Mouse (Mus musculus): ENCODE results near the gene Nsf.

The Nsf gene

GRCm38 (mm10) chr11:103829956-103830355 is 123.9 kb downstream of the Nsf start:
- DNase-seq = no peak

- no peak for DNase-seq
Measured at GRCm38 (mm10) chr11:103828866-103829265, 125.0 kb downstream of the Nsf start.

GRCm38 (mm10) chr11:103827201-103827600 is 126.7 kb downstream of the Nsf start:
- no peak for DNase-seq

- DNase-seq = no peak
Measured at GRCm38 (mm10) chr11:103816719-103817118, 137.1 kb downstream of the Nsf start.

- no peak for DNase-seq
Measured at GRCm38 (mm10) chr11:103815986-103816385, 137.9 kb downstream of the Nsf start.

- DNase-seq = no peak
Measured at GRCm38 (mm10) chr11:103814808-103815207, 139.0 kb downstream of the Nsf start.

GRCm38 (mm10) chr11:103811246-103811645 is 142.6 kb downstream of the Nsf start:
- no peak for DNase-seq

GRCm38 (mm10) chr11:103810631-103811030 is 143.2 kb downstream of the Nsf start:
- no peak for DNase-seq

- no peak for DNase-seq
Measured at GRCm38 (mm10) chr11:103809611-103810598, 144.0 kb downstream of the Nsf start.

- no peak for DNase-seq
Measured at GRCm38 (mm10) chr11:103808771-103809610, 144.9 kb downstream of the Nsf start.

GRCm38 (mm10) chr11:103807966-103808365 is 145.9 kb downstream of the Nsf start:
- no peak for DNase-seq

- no peak for DNase-seq
Measured at GRCm38 (mm10) chr11:103804804-103805203, 149.1 kb downstream of the Nsf start.

- no peak for DNase-seq
Measured at GRCm38 (mm10) chr11:103804126-103804525, 149.7 kb downstream of the Nsf start.

GRCm38 (mm10) chr11:103801128-103801527 is 152.7 kb downstream of the Nsf start:
- DNase-seq = no peak

GRCm38 (mm10) chr11:103789951-103790350 is 163.9 kb downstream of the Nsf start:
- DNase-seq = no peak

GRCm38 (mm10) chr11:103780152-103780551 is 173.7 kb downstream of the Nsf start:
- no peak for DNase-seq

- DNase-seq = no peak
Measured at GRCm38 (mm10) chr11:103774228-103774530, 179.7 kb downstream of the Nsf start.

- DNase-seq = peak; percentile 18
Measured at GRCm38 (mm10) chr11:103773387-103774227, 180.2 kb downstream of the Nsf start, which contains the start of gene Wnt3. Wnt3 (plus strand) TSS chr11:103774150.

- no peak for DNase-seq
Measured at GRCm38 (mm10) chr11:103772505-103773386, 181.1 kb downstream of the Nsf start.
